Mouse (Mus musculus): Measurements from ENCODE around the gene Itpr3. TPM values are rescaled to one million over a fixed set of nuclear protein-coding genes. Genes with fewer than 3 reads are reported as not detected.
A peak's percentile ranks its signal among the peaks of the same experiment; 100 is the strongest.

Itpr3 gene
- polyA plus RNA-seq, 1 experiment from 2014 or later = 1.3 TPM

- H3K9ac ChIP-seq (replicated peaks) = no peak overlapping the region
- H3K4me2 ChIP-seq (replicated peaks) = no peak overlapping the region
- no peak overlapping the region for H3K4me3 ChIP-seq (replicated peaks)
- no peak for ATAC-seq
- no peaks in the 10 kb centered on the region for H3K9me3 ChIP-seq
- no peak overlapping the region for H3K27ac ChIP-seq
- H3K27me3 ChIP-seq = no peaks in the 10 kb centered on the region
- WGBS = 90% methylated on average over 14 of the region's 14 CpGs
- H3K4me1 ChIP-seq (replicated peaks) = peaks cover 26% of the 10 kb centered on the region
- H3K36me3 ChIP-seq = no peaks in the 10 kb centered on the region
These were observed 97.2 kb downstream of the Itpr3 start for GRCm38 (mm10) chr17:27154256-27154655.

- no peak overlapping the region for H3K4me3 ChIP-seq (replicated peaks)
- no peaks in the 10 kb centered on the region for H3K36me3 ChIP-seq
- WGBS = 80% methylated on average over 6 of the region's 6 CpGs
- no peak overlapping the region for H3K4me2 ChIP-seq (replicated peaks)
- ATAC-seq = no peak
- no peaks in the 10 kb centered on the region for H3K27me3 ChIP-seq
- H3K4me1 ChIP-seq (replicated peaks) = peaks cover 20% of the 10 kb centered on the region
- H3K9ac ChIP-seq (replicated peaks) = no peak overlapping the region
- no peak overlapping the region for H3K27ac ChIP-seq
- no peaks in the 10 kb centered on the region for H3K9me3 ChIP-seq
These were observed 97.8 kb downstream of the Itpr3 start for GRCm38 (mm10) chr17:27154881-27155280.

- WGBS = 81% methylated on average over 8 of the region's 8 CpGs
- ATAC-seq = no peak
- no peak overlapping the region for H3K4me2 ChIP-seq (replicated peaks)
- H3K9me3 ChIP-seq = no peaks in the 10 kb centered on the region
- no peaks in the 10 kb centered on the region for H3K36me3 ChIP-seq
- H3K4me3 ChIP-seq (replicated peaks) = no peak overlapping the region
- H3K9ac ChIP-seq (replicated peaks) = no peak overlapping the region
- H3K4me1 ChIP-seq (replicated peaks) = peaks cover 11% of the 10 kb centered on the region
- H3K27me3 ChIP-seq = no peaks in the 10 kb centered on the region
- no peak overlapping the region for H3K27ac ChIP-seq
These were observed 98.6 kb downstream of the Itpr3 start for GRCm38 (mm10) chr17:27155752-27156151.

- ATAC-seq = no peak
- 84% methylated on average over 6 of the region's 6 CpGs for WGBS
- H3K36me3 ChIP-seq = no peaks in the 10 kb centered on the region
These were observed 101.3 kb downstream of the Itpr3 start for GRCm38 (mm10) chr17:27158439-27158838.

GRCm38 (mm10) chr17:27159169-27159568 is 102.1 kb downstream of the Itpr3 start:
- no peaks in the 10 kb centered on the region for H3K9me3 ChIP-seq
- no peak for ATAC-seq
- H3K36me3 ChIP-seq = no peaks in the 10 kb centered on the region
- H3K27ac ChIP-seq = no peak overlapping the region
- 84% methylated on average over 7 of the region's 7 CpGs for WGBS
- H3K9ac ChIP-seq (replicated peaks) = no peak overlapping the region
- H3K4me2 ChIP-seq (replicated peaks) = no peak overlapping the region
- H3K27me3 ChIP-seq = no peaks in the 10 kb centered on the region
- no peak overlapping the region for H3K4me3 ChIP-seq (replicated peaks)
- peaks cover 6% of the 10 kb centered on the region; the same call in 1 of the 2 replicates for H3K4me1 ChIP-seq (replicated peaks)

More at GRCm38 (mm10) chr17:27158439-27158838, 101.3 kb downstream of the Itpr3 start:
- no peak overlapping the region; the same call in 1 of the 2 replicates for H3K9ac ChIP-seq (replicated peaks)
- H3K9me3 ChIP-seq = no peaks in the 10 kb centered on the region
- H3K4me3 ChIP-seq (replicated peaks) = no peak overlapping the region
- no peaks in the 10 kb centered on the region for H3K27me3 ChIP-seq
- H3K4me1 ChIP-seq (replicated peaks) = peaks cover 13% of the 10 kb centered on the region
- H3K4me2 ChIP-seq (replicated peaks) = no peak overlapping the region
- no peak overlapping the region for H3K27ac ChIP-seq

- Histone ChIP-seq H3K36me3 (no peaks in the 10 kb centered on the region), H3K27me3 (no peaks in the 10 kb centered on the region), H3K4me2 (replicated peaks) (no peak overlapping the region), H3K9me3 (no peaks in the 10 kb centered on the region), H3K9ac (replicated peaks) (no peak overlapping the region), H3K4me3 (replicated peaks) (no peak overlapping the region), H3K27ac (no peak overlapping the region), H3K4me1 (replicated peaks) (0 out of 2 replicates have a peak, but pooled peaks cover 5% of the 10 kb centered on the region)
- no peak for ATAC-seq
- 82% methylated on average over 4 of the region's 4 CpGs for WGBS
These were observed 103.8 kb downstream of the Itpr3 start for GRCm38 (mm10) chr17:27160905-27161304.

GRCm38 (mm10) chr17:27165054-27165773 is 108.1 kb downstream of the Itpr3 start:
- Histone ChIP-seq H3K27ac (no peak overlapping the region), H3K4me2 (replicated peaks) (no peak overlapping the region), H3K9ac (replicated peaks) (no peak overlapping the region), H3K36me3 (no peaks in the 10 kb centered on the region), H3K9me3 (no peaks in the 10 kb centered on the region), H3K4me3 (replicated peaks) (no peak overlapping the region), H3K27me3 (no peaks in the 10 kb centered on the region), H3K4me1 (replicated peaks) (0 out of 2 replicates have a peak, but pooled peaks cover 5% of the 10 kb centered on the region)
- 72% methylated on average over 8 of the region's 8 CpGs for WGBS
- peak; percentile 60 for ATAC-seq

- no peaks in the 10 kb centered on the region for H3K27me3 ChIP-seq
- H3K27ac ChIP-seq = no peak overlapping the region
- H3K4me1 ChIP-seq (replicated peaks) = 0 out of 2 replicates have a peak, but pooled peaks cover 5% of the 10 kb centered on the region
- no peak overlapping the region for H3K4me3 ChIP-seq (replicated peaks)
- no peak for ATAC-seq
- 75% methylated on average over 6 of the region's 6 CpGs for WGBS
- H3K36me3 ChIP-seq = no peaks in the 10 kb centered on the region
- H3K4me2 ChIP-seq (replicated peaks) = no peak overlapping the region
- H3K9ac ChIP-seq (replicated peaks) = no peak overlapping the region
- H3K9me3 ChIP-seq = no peaks in the 10 kb centered on the region
These were observed 109.8 kb downstream of the Itpr3 start for GRCm38 (mm10) chr17:27166901-27167300.

GRCm38 (mm10) chr17:27167545-27167944 is 110.4 kb downstream of the Itpr3 start, which contains the start of gene Ip6k3:
Gene Ip6k3, minus strand, starts transcription at chr17:27167795.
- 66% methylated on average over 4 of the region's 4 CpGs for WGBS
- Histone ChIP-seq H3K4me2 (replicated peaks) (no peak within 1 kb of the TSS), H3K4me1 (replicated peaks) (0 out of 2 replicates have a peak, but pooled peaks cover 5% of the 10 kb centered on the region), H3K9ac (replicated peaks) (no peak within 1 kb of the TSS), H3K36me3 (no peaks in the 10 kb centered on the region), H3K9me3 (no peaks in the 10 kb centered on the region), H3K4me3 (replicated peaks) (no peak within 1 kb of the TSS), H3K27me3 (no peaks in the 10 kb centered on the region), H3K27ac (no peak within 1 kb of the TSS)
- ATAC-seq = no peak

GRCm38 (mm10) chr17:27168569-27168968 is 111.5 kb downstream of the Itpr3 start:
- Histone ChIP-seq H3K36me3 (no peaks in the 10 kb centered on the region), H3K27me3 (no peaks in the 10 kb centered on the region), H3K9me3 (no peaks in the 10 kb centered on the region), H3K9ac (replicated peaks) (no peak overlapping the region), H3K27ac (no peak overlapping the region), H3K4me1 (replicated peaks) (no peaks in the 10 kb centered on the region), H3K4me2 (replicated peaks) (no peak overlapping the region), H3K4me3 (replicated peaks) (no peak overlapping the region)
- no peak for ATAC-seq
- WGBS = 96% methylated on average over 4 of the region's 4 CpGs

GRCm38 (mm10) chr17:27169952-27170695 is 113.0 kb downstream of the Itpr3 start:
- WGBS = 76% methylated on average over 11 of the region's 11 CpGs
- Histone ChIP-seq H3K9me3 (no peaks in the 10 kb centered on the region), H3K9ac (replicated peaks) (no peak overlapping the region), H3K4me1 (replicated peaks) (peaks cover 1% of the 10 kb centered on the region), H3K4me3 (replicated peaks) (no peak overlapping the region), H3K4me2 (replicated peaks) (no peak overlapping the region), H3K36me3 (no peaks in the 10 kb centered on the region), H3K27me3 (no peaks in the 10 kb centered on the region), H3K27ac (no peak overlapping the region)
- no peak for ATAC-seq

GRCm38 (mm10) chr17:27171121-27171520 is 114.0 kb downstream of the Itpr3 start:
- H3K9me3 ChIP-seq = no peaks in the 10 kb centered on the region

More at GRCm38 (mm10) chr17:27171121-27171520, 114.0 kb downstream of the Itpr3 start:
- Histone ChIP-seq H3K4me3 (replicated peaks) (no peak overlapping the region), H3K27ac (no peak overlapping the region), H3K4me2 (replicated peaks) (no peak overlapping the region), H3K36me3 (no peaks in the 10 kb centered on the region), H3K4me1 (replicated peaks) (peaks cover 11% of the 10 kb centered on the region), H3K9ac (replicated peaks) (no peak overlapping the region), H3K27me3 (no peaks in the 10 kb centered on the region)
- 73% methylated on average over 5 of the region's 5 CpGs for whole genome bisulfite sequencing
- no peak for ATAC-seq

Data from midbrain, embryonic 13.5 days (tissue).